Mouse (Mus musculus) brain, adult 2 months (tissue): ENCODE measurements around the gene Cept1.
"Not testable (repeated sequence)": the region's sequence is repeated elsewhere in the genome, so short reads cannot be mapped to it uniquely, and the experiment has no call there.

Experiments used
- DNase-seq: peaks from one replicate; pipeline ENCODE4 v3.0.0; 2011; ENCODE audit warnings: low read depth, low spot score

Cept1 gene

GRCm38 (mm10) chr3:106547171-106547923 is at the start of gene Cept1, which contains the start of gene Dram2:
Gene Cept1, minus strand, starts transcription at chr3:106547802.
Gene Dram2, plus strand, starts transcription at chr3:106547798.
- peak; percentile 98 for DNase-seq

GRCm38 (mm10) chr3:106593631-106594030 is 46.0 kb upstream of the Cept1 start:
- DNase-seq = not testable (repeated sequence)

DNA sequence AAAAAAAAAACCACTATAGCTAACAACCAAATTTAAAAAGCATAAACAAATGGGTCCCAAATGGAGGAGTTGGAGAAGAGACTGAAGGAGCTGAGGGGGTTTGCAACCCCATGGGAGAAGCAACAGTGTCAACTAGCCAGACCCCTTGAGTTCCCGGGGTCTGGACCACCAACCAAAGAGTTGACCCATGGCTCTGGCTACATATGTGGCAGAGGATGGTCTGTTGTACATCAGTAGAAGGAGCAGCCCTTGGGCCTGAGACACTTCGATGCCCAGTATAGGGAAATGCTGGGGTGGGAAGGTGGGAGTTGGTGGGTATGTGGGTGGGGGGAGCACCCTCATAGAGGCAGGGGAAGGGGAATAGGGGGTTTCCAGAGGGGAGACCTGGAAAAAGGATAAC is 31.7 kb upstream of the Cept1 start:
- DNase-seq = no peak

- DNase-seq = no peak
Measured at GRCm38 (mm10) chr3:106573191-106573590, 25.6 kb upstream of the Cept1 start.

GRCm38 (mm10) chr3:106565876-106566275 is 18.3 kb upstream of the Cept1 start:
- no peak for DNase-seq

DNA sequence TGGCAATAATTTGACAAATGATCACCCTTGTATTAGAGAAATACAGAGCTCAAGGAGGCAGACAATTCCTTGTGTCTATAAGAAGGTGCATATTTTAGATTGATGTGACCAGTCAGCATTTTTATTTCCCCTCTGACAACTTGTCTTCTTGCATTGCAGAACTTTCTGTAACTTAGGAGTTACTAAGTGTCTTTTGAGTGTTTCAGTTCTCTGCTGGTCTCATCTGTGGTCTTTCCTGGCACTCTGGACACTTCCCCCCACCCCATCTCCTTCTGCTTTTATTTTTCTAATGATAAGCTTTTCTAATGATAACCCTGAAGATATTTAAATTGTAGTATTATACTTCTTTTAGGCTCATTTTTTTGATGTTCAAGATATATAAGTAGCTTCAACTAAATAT is 10.7 kb upstream of the Cept1 start:
- no peak for DNase-seq

- DNase-seq = no peak
Measured at GRCm38 (mm10) chr3:106555743-106556250, 8.2 kb upstream of the Cept1 start.

- DNase-seq = peak; percentile 7
Measured at GRCm38 (mm10) chr3:106553411-106553810, 5.8 kb upstream of the Cept1 start.

DNA sequence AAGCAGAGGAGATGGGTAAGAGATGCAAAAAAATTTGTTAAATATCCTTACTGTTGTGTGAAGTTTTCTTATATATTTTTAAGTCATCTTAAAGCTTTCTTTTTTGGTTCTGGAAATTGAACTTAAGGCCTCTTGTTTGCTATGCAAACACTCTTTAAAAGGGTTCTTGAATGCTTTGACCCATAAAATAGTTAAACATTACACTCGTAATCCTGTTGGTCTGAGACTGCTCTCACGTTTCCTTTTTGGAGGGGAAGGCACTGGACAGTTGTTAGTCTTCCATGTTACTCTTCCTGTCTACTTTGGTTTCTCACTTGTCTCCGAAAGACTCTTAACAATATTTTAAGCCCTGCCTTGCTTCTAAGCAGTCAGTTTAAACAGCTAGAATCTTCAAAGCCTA is 1.4 kb upstream of the Cept1 start:
- no peak for DNase-seq

GRCm38 (mm10) chr3:106547924-106548539 is 430 bp upstream of the Cept1 start:
- DNase-seq = no peak

DNA sequence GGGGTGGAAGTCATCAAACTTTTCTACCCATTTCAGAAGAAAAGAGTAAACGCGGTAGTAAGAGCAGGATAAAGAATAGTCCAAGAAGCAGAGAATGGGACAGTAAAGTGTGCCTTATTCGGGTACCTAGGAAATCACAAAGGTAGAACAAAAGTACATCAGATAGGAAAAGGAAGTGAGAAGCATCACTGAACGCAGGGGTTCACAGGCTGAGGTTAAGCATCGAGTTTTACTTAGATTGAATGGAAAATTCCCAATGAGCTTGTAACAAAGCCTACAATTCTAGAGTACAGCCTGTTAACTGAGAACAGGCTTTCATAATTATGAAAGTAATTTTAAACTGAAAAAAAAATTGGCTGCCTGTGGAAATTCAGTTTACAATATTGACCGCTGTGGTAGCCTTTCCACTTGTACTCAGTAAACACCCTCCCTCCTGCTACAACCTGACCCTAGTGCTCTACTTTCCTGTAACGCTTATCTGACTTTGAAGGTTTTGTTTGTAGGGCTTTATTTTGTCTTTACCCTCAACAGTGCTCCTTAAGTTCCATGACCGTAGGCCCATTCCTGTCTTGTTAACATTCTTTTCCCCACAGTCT is 2.8 kb downstream of the Cept1 start:
- DNase-seq = no peak

- DNase-seq = no peak
Measured at GRCm38 (mm10) chr3:106533277-106533676, 14.3 kb downstream of the Cept1 start.

GRCm38 (mm10) chr3:106528032-106528431 is 19.6 kb downstream of the Cept1 start:
- DNase-seq = no peak

- DNase-seq = peak; percentile 50
Measured at GRCm38 (mm10) chr3:106526411-106526810, 21.2 kb downstream of the Cept1 start.

GRCm38 (mm10) chr3:106522730-106523129 is 24.9 kb downstream of the Cept1 start:
- no peak for DNase-seq

DNA sequence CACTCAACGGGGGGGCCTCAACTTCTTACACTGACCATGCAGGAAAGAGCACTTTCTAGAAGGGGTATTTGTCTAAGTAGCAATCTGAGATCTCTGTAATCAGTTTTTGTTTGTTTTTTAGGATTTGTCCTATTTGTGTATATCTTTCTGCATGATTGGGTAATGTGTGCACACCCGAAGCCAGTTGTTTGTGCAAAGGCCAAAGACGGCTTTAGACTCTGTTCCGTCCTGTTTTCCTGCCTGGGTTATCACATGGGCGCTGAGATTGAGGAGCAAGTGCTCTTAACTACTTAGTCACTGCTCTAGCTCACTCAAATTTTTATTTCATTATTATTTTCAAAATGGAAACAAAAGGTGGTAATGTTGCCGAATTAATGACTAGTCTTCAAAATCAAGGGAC is 32.6 kb downstream of the Cept1 start:
- DNase-seq = no peak

DNA sequence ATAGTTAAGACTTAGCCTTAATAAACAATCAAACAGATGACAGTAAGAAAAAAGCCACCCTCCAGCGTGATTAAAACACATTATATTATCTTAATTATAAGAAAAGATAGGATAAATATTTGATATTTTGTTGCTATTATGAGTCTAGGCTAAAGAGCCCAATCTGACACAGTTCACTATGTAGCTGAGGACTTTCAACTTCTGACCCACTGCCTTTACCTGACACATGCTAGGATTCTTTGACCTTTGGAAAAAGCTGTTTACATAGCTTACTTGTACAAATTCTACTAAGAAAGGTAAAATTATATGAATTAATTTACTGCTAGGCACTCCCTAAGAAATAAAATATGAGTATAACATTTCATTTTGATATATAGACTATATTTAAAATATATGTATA is 36.9 kb downstream of the Cept1 start:
- DNase-seq = no peak

DNA sequence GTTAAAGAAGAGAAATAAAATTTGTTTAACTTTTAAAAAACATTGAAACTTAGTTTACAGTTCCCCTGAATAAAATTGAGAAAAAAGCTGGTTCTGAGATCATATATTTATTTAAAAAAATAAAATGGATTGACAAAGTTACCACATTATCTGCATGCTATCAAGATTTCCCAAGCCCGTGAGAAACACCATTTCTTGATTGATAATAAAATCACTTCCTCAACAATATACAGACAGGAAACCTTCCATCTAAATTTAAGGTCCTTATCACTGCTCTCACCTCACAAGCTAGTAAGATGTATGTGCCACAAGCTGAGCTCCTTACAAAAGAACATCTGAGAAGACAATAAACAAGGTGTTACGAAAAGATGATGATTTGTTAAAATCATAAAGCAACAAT is 44.7 kb downstream of the Cept1 start:
- DNase-seq = no peak

- DNase-seq = no peak
Measured at GRCm38 (mm10) chr3:106500510-106500909, 47.1 kb downstream of the Cept1 start.

- DNase-seq = no peak
Measured at GRCm38 (mm10) chr3:106496996-106497395, 50.6 kb downstream of the Cept1 start.

- DNase-seq = peak; percentile 61
Measured at GRCm38 (mm10) chr3:106496045-106496721, 51.4 kb downstream of the Cept1 start.
